Mouse (Mus musculus) liver, adult 2 months (tissue): ENCODE measurements around the gene Hadhb.

Experiments
- CTCF ChIP-seq: fragments of 200-500 bp; IDR thresholded peaks from 2 replicates; pipeline ENCODE4 v1.5.1; 2011; ENCODE audit warnings: low read depth, low read length, control low read depth
- POLR2A ChIP-seq: fragments of 200-500 bp; IDR thresholded peaks from 2 replicates; pipeline ENCODE4 v1.6.1; 2011; ENCODE audit warnings: low read length, control low read depth; ENCODE audit not compliant: insufficient read depth; ENCODE audit errors: extremely low read depth

DNA sequence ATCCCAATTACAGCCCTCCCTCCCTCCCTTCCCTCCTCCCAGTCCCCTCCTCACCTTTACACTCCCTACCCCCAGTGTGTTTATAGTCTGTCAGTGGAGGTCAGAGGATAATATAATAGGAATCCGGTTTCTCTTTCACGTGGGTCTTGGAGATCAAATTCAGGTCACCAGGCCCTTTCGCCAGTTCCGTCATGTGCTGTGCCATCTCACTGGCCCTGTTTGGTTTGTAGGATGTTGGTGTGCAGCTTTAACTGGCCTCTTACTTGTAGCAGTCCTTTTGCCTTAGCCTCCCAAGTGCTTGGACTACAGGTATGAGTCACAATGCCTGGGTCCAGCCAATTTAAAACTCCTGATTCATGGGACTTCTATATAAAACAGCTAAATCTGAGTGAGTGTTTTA, 20.8 kb downstream of the Hadhb start:
- no peak for TF ChIP-seq CTCF
- TF ChIP-seq POLR2A = no peak
